Mouse (Mus musculus): ENCODE data around the gene Knstrn.

GRCm38 (mm10) chr2:118790551-118791525, 23.0 kb upstream of the Knstrn start:
- no peak for TF ChIP-seq CHD2 (IDR thresholded peaks at IDR 0.05; ENCODE audit: low read depth, low read length)
- TF ChIP-seq ZNF384 (IDR thresholded peaks at IDR 0.05; ENCODE audit: low read depth, low read length) = no peak
- TF ChIP-seq HCFC1 (IDR thresholded peaks at IDR 0.05; ENCODE audit: borderline replicate concordance, insufficient read depth, low read length) = no peak
- peak; percentile 5; the same call in 1 of the 2 replicates for TF ChIP-seq ZC3H11A (IDR thresholded peaks at IDR 0.05; ENCODE audit: borderline replicate concordance, low read depth, low read length)

All from ES-E14 (cell line).